Mouse (Mus musculus) thymus, postnatal 0 days (tissue): ENCODE measurements around the gene Tnfrsf13c. TPM values are rescaled to one million over a fixed set of nuclear protein-coding genes. Genes with fewer than 3 reads are reported as not detected.
A peak's percentile ranks its signal among the peaks of the same experiment; 100 is the strongest.

Experiments used
- DNase-seq: peaks from one replicate; pipeline ENCODE4 v3.0.0-alpha.2; 2015; ENCODE audit warnings: low spot score
- polyA plus RNA-seq: library from polyadenylated mRNA; unstranded; fragments of >200 nt; fragmentation: Nextera tagmentation; extraction: Ambion mirVana; gene quantifications from 2 replicates; pipeline ENCODE4 v1.2.1, GENCODE M21; 2015

The Tnfrsf13c gene
- polyA plus RNA-seq, 1 experiment from 2014 or later: 0.22 TPM

DNA sequence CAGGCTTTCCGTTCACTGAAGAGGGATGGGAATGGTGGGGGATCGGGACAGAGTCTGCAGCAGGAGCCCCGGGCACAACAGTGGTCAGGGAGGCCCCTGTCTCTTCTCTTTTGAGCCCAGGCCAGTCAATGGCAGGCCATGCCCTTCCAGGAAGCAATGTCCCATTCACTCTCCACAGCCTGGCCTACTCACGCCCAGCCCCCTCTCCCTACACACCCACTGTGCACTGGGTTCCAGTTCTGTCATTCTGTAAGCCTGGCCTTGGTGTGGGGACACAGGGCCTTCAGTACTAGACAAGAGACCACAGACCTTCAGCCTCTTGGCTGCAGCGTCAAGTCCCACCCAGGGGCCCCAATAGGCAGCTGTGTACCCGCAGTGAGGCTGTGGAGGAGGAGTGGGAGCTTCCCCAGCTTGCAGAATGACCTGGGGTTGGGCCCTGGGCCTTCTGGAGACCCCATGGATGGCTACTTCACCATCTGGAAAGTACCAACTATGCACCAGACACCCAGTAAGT lies 6.0 kb upstream of the Tnfrsf13c start:
- DNase-seq: no peak

- DNase-seq: no peak
Observed at GRCm38 (mm10) chr15:82229542-82230045, 5.4 kb upstream of the Tnfrsf13c start.

DNA sequence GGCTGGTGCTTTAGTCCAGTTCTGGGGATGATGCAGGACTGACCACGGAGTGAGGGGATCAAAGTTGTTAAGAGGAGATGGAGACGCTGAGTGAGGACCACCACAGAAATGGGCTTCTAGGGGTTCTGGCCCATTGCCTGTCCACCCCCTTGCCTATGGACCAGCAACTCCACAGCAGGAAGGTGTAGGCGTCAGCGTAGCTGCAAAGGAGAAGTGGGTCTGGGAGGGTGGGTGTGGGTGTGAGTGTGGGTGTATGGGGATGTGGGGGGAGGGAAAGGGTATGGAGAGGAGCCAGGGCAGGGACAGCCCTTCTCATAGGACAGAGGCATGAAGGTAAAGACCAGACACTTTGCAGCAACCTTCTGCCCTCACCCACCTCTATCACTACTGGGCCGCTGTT lies 1.6 kb upstream of the Tnfrsf13c start:
- no peak for DNase-seq

- DNase-seq: no peak
Observed at GRCm38 (mm10) chr15:82224602-82225215, 540 bp upstream of the Tnfrsf13c start.

DNA sequence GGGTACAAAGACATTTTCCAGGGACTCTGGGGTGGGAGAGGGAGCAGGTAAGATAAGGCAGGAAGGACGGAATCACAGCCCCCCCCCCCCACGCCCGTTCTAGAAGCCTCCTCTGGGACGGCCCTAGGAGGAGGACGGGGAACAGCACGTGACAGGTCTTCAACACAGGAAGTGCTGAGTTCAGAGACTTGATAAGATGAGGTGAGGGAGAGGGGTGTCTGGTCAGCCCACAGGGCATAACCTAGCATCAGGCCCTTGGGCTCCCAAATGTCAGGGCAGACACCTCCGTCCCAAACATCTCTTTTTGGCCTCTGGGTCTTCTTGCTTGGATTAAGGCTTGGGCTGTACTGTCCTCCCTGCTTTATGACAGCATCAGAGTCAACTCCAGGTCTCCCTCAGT lies 918 bp downstream of the Tnfrsf13c start:
- DNase-seq: no peak

DNA sequence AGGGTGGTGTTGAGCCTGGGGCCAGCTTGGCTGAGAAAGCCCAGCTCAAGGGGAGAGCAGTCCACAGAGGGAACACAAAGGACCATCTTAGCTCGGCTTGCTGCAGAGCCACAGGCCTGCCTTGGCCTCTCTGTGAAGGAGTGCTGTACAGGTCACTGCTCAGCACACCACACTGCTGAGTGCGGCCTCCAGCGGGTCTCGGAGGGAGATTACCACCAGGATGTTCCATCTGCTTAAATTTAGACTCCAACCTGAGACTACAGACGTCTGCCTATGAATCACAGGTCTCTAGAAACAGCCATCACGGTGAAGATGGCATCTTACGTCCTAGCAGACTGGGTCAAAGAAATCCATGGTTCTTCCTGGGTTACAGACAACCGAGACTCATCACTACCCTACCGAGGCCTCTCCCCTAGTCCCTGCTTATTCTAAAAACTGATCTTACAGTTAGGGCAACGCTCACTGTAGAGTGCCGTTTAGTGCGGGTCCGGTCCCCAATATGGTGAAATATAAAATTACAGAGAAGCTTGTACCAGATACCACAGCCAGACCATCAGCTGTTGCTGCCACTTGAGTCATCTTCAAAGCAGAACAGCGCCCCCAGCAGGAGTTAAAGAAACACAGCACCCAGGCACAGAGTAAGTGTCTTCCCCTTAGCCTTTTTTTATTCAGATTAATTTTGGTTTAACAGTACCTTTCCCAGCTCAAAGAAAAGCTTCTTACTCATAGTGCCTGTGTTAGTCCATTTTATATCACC lies 2.9 kb downstream of the Tnfrsf13c start:
- no peak for DNase-seq

DNA sequence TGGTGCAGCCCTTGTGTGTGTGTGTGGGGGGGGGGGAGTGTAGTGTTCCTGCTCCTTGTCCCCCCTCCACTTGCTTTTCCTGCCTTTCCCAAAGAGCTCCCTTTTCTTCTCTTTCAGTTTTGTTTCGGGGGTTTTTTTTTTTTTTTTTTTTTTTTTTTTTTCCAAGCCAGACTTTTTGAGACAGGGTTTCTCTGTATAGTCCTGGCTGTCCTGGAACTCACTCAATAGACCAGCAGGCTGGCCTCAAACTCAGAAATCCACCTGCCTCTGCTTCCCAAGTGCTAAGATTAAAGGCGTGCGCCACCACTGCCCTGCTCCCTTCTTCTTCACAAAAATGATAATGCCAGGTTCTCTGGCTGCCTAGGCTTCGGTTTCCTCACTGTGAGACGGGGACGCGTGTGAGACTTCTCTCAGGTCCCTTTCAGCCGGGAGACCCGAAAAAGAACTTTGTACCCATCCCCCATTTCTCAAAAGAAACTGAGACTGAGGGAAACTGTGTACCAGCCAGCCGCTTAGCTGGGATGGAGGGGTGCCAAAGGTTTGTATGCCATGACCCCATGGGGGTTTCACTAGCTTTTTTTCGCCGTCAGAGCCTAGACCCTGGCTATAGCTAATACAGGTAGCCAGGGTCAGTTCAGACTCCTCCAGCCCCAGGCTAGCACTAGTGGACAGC lies 4.0 kb downstream of the Tnfrsf13c start:
- no peak for DNase-seq

GRCm38 (mm10) chr15:82218778-82219666 lies 5.1 kb downstream of the Tnfrsf13c start:
- peak; percentile 12 for DNase-seq

DNA sequence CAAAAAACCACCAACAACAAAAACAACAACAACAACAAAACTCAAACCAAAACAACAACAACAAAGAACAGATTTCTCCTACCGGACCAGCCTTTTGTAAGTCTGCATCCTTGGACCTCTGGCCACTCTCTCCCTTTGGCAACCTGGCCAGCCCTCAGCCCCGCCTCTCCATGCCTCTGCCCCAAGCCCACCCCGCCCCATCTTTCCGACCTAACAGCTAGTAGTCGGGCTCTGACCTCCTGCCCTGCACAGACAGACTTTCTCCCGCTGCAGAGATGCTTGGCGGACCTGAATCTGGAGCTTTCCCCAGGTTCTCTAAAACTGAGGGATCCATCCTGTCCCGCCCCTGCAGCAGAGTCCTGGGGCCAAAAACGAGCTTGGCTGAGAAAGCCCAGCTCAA lies 6.2 kb downstream of the Tnfrsf13c start:
- no peak for DNase-seq

GRCm38 (mm10) chr15:82217039-82217438 lies 7.1 kb downstream of the Tnfrsf13c start:
- no peak for DNase-seq

- DNase-seq: no peak
Observed at GRCm38 (mm10) chr15:82216142-82216827, 7.9 kb downstream of the Tnfrsf13c start.

DNA sequence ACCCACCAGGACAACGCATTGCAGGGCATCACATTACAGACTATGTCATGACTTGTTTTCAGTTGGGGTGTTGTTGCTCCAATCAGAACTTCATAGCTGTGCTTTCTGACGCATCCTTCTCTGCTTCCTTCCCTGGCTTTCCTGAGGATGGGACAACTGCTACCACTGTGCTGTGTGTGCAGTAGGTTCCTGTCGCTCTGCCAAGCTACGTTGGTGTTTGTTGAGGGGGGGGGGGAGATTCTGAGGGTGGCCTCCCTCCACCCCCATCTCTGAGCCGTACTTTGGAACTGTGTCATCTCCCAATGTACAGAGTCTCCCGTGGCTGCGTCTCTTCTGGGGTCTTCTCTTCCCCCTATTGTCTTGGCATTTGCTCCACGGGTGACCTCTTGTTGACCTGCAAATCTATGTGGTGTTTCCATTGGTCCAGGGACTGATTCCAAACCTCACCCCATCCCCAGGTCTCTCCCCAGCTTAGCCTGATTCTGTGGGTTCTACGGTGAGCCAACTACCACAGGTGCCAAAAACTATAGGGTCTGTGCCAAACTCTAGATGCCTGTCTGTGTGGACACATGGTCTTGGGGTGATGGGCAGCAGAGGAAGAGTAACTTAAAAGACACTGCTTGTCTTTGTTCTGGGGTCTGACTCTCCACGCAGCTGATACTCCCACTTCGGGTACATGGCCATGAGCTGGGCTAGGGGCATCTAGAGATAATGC lies 8.7 kb downstream of the Tnfrsf13c start:
- no peak for DNase-seq

DNA sequence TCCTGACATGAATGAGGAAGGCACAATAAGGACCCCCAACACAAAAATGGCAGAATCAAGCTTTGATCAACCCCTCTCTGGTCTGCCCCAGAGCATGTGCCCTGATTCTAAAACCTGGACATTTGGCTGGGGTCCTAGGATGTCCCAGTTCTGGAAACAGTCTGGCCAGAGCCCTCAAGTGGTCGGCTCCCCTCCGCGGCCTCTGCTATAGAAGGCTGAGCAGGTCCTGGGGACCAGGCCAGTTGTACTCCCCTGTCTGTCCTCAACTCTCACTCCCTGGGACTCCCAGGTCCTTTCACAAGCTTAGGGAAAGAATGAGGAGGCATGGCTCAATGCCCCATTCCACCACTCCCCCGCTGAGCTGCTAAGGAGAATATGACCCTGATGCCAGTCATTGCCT lies 10.9 kb downstream of the Tnfrsf13c start:
- no peak for DNase-seq

DNA sequence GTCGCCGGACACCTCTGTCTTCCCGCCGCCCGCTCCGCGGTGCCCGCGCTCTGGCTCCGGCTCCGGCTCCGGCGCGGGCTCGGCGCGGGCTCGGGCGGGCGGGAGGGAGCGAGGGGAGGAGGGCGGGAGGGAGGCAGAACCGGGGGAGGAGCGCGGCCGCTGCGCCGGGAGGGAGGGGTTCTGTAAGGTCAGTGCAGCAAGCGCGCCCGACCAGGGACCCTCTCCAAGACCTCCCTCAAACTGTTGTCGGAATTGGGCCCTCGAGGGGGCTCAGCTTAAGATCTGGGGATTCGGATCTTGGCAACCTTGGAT lies 11.5 kb downstream of the Tnfrsf13c start, which contains the start of gene Shisa8:
Gene Shisa8 (minus strand): TSS at position 64 of the 312 bp plus-strand sequence.
- DNase-seq: no peak

DNA sequence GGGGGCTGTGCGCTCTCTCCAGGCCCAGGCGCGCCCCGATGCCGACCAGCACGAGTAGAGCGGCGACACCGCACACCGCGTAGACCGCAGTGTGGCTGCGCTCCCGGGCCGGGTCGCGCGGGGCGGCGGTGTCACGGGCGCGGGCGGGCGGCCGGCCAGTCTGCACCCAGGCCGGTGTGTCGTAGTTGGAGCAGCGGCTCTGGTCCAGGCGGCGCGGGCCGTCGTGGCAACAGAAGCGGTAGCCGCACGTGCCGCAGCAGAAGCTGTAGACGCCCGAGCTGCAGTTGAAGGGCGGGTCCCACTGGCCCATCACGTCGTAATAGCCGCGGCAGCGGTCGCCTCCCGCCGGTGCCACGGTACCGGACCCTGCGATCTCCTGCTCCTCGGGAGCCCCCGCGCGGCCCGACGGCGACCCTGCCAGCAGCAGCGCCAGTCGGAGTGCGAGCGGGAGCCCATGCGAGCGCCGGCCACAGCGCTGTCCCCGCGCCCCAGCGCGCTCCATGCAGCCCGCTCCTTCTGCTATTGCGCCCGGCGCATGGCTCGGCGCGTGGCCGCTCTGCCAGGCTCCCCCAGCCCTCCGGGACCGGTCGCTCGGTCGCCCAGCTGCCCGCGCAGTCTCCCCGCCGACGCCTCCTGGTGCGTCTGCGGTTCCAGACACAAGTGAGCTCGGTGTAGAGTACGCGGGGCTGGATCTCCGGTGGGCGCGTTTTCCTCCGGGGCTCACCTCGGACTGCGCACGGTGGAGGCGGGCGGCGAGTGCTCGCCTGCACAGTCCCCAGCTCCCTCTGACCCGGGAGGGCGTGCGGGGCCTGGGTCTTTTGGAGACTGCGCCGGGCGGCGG lies 12.0 kb downstream of the Tnfrsf13c start:
- no peak for DNase-seq

GRCm38 (mm10) chr15:82211281-82211680 lies 12.9 kb downstream of the Tnfrsf13c start:
- no peak for DNase-seq

GRCm38 (mm10) chr15:82210801-82211200 lies 13.4 kb downstream of the Tnfrsf13c start:
- DNase-seq: no peak

- DNase-seq: no peak
Observed at GRCm38 (mm10) chr15:82209295-82210050, 14.7 kb downstream of the Tnfrsf13c start.
